Mouse (Mus musculus) lung, embryonic 14.5 days (tissue): ENCODE measurements around the gene Egfl8. TPM values are rescaled to one million over a fixed set of nuclear protein-coding genes. Genes with fewer than 3 reads are reported as not detected.
A peak's percentile ranks its signal among the peaks of the same experiment; 100 is the strongest.

ENCODE experiments used
- ATAC-seq: fragments of 200-750 bp; cut with Nextera tagmentation; 2 replicates; pipeline ENCODE4 v1.8.0; 2017; ENCODE audit warnings: mild to moderate bottlenecking, moderate TSS enrichment, moderate library complexity; ENCODE audit not compliant: insufficient read depth
- DNase-seq: peaks from one replicate; pipeline ENCODE4 v3.0.0-alpha.2; 2015
- H3K27ac ChIP-seq: fragments of 300-500 bp; sonication (generic); 2 replicates; pipeline ENCODE4 v1.5.1; 2014; ENCODE audit warnings: low read depth, mild to moderate bottlenecking, moderate library complexity
- H3K27me3 ChIP-seq: fragments of 300-500 bp; sonication (generic); 2 replicates; pipeline ENCODE4 v1.6.1; 2014; ENCODE audit warnings: low read length, control low read depth; ENCODE audit not compliant: insufficient read depth
- H3K36me3 ChIP-seq: fragments of 300-500 bp; sonication (generic); 2 replicates; pipeline ENCODE4 v1.6.1; 2014; ENCODE audit warnings: control low read depth; ENCODE audit not compliant: insufficient read depth
- H3K4me1 ChIP-seq: fragments of 300-500 bp; sonication (generic); 2 replicates; pipeline ENCODE4 v1.6.1; 2014; ENCODE audit warnings: antibody characterized with exemption, control low read depth; ENCODE audit not compliant: insufficient read depth
- H3K4me2 ChIP-seq: fragments of 300-500 bp; sonication (generic); 2 replicates; pipeline ENCODE4 v1.6.1; 2014; ENCODE audit warnings: mild to moderate bottlenecking
- H3K4me3 ChIP-seq: fragments of 300-500 bp; sonication (generic); 2 replicates; pipeline ENCODE4 v1.5.1; 2014; ENCODE audit warnings: low read depth, low read length
- H3K9ac ChIP-seq: fragments of 300-500 bp; sonication (generic); 2 replicates; pipeline ENCODE4 v1.6.1; 2014
- H3K9me3 ChIP-seq: fragments of 300-500 bp; sonication (generic); 2 replicates; pipeline ENCODE4 v1.6.1; 2016; ENCODE audit warnings: low read depth, low read length, control low read depth
- CTCF ChIP-seq: IDR thresholded peaks from 2 replicates; pipeline ENCODE4 v1.5.1; 2016; ENCODE audit warnings: antibody characterized with exemption, low read depth
- WGBS: fragments of 180-500 bp; shearing (Covaris S2); extraction: QIAGEN DNeasy Blood & Tissue Kit; methylation state at CpG from one replicate; pipeline ENCODE4 v1.1.7; 2014; 5-methylcytosine and 5-hydroxymethylcytosine counted together
- polyA plus RNA-seq: library from polyadenylated mRNA; unstranded; fragments of >200 nt; fragmentation: Nextera tagmentation; extraction: Ambion mirVana; gene quantifications from 2 replicates; pipeline ENCODE4 v1.2.1, GENCODE M21; 2014

Egfl8 gene
- polyA plus RNA-seq, 1 experiment from 2014 or later: 2.1 TPM

DNA sequence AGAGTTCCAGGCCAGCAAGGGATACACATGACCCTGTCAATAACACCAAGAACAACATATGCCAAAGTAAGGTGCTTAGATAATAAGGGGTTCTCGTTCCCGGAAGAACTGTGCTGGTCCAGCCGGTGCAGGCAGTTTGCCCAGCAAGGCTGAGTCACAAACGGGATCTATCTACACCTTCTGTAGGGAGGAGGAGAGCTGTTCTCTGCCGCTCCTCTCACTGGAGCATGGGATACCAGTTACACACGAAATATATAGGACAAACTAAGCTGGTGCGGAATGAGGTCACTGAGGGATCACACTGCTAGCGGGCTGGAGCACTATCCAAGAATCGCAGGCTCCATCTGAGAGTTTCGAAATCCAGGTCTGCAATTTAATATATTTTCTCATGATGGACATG is 28.2 kb upstream of the Egfl8 start:
- no peak for TF ChIP-seq CTCF
- no peaks in the 10 kb centered on the region for H3K9me3 ChIP-seq
- no peak overlapping the region for H3K27ac ChIP-seq
- H3K4me1 ChIP-seq: peaks cover 10% of the 10 kb centered on the region
- ATAC-seq (no peak), DNase-seq (no peak)
- 78% methylated on average over 10 of the region's 10 CpGs for WGBS
- peaks cover 11% of the 10 kb centered on the region for H3K36me3 ChIP-seq
- H3K4me2 ChIP-seq: no peak overlapping the region
- no peaks in the 10 kb centered on the region for H3K27me3 ChIP-seq
- H3K4me3 ChIP-seq: no peak overlapping the region
- H3K9ac ChIP-seq: no peak overlapping the region

DNA sequence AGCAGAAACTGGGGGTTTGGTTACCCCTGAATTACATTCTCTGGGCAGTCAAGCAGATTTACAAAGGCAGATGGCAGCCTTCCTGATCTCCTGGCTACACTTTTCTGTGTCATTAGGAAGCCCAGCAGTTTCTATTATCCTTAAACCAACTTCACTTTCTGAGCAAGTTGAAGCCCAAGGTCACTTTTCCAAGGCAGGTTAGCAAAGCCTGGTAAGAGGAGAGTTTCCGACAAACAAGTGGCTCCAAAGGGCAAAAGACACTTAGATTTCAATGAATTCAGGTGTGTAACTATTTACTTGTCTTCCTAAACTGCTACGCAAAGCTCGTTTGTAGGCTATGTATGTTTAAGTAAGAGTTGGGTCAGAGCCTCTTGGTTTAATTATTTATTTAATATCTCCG is 27.6 kb upstream of the Egfl8 start:
- TF ChIP-seq CTCF: no peak
- Histone ChIP-seq H3K27me3 (no peaks in the 10 kb centered on the region), H3K4me2 (no peak overlapping the region), H3K4me3 (no peak overlapping the region), H3K9ac (no peak overlapping the region), H3K36me3 (peaks cover 6% of the 10 kb centered on the region; the same call in 1 of the 2 replicates), H3K4me1 (peaks cover 10% of the 10 kb centered on the region), H3K9me3 (no peaks in the 10 kb centered on the region), H3K27ac (no peak overlapping the region)
- ATAC-seq (no peak), DNase-seq (no peak)
- 81% methylated on average over 4 of the region's 4 CpGs for WGBS

DNA sequence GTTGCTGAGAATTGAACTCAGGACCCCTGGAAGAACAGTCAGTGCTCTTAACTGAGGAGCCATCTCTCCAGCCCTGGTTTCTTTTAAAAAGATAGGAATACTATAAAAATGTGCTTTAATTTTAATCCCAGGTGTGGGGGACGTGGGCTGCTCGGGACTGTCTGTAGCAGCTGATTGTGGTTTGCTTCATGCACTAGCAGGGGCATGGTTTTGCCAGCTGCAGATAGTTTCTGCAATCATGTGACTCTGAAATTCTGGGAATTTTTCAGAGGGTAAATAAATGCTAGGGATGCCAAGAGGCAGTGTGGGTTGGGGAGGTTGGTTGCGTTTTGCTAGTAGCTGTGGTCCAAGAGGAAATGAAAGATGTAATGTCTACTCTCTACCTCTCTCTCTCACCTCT is 26.2 kb upstream of the Egfl8 start:
- Histone ChIP-seq H3K4me3 (no peak overlapping the region), H3K4me1 (peaks cover 4% of the 10 kb centered on the region; the same call in 1 of the 2 replicates), H3K9me3 (no peaks in the 10 kb centered on the region), H3K4me2 (no peak overlapping the region), H3K36me3 (0 out of 2 replicates have a peak, but pooled peaks cover 4% of the 10 kb centered on the region), H3K27ac (no peak overlapping the region), H3K27me3 (no peaks in the 10 kb centered on the region), H3K9ac (no peak overlapping the region)
- no peak for DNase-seq
- no peak for TF ChIP-seq CTCF
- 70% methylated on average over 3 of the region's 3 CpGs for WGBS
- ATAC-seq: no peak

DNA sequence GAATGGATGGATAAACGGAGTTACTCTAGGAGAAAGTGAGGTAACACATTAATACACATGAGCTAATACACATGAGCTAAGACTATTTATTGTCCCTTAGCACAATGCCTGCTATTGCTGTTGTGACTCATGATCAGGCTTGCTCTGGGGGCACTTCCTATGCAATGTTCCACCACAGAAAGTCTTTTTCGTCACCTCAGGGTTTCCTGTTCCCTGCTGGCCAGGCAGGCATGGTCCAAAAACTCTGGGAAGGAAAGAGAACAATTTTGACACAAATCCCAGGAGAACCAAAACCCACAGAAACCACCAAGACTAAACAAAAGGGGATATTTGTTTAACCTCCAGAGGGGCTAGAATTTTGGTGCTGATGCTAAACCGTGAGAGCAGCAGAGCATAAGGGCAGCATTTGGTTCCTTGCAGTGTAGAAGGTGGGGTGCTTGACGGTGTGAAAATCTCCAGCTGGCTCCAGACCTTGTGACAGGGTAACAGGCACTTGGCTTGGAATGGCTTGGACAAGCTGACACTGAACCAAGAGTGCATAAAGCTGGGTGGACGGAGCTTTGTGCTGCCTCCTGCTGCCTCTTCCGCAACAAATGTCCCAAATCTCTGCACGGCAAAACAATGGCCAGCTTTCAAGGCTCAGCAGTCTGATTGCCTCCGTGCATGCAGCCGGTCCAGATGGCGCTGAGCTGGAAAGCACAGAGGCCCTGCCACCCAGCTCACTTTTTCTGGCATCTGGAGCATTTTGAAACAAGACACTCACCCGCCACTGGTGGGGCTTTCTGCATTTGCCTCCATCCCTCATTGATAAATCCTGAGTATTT is 25.2 kb upstream of the Egfl8 start:
- H3K9ac ChIP-seq: no peak overlapping the region
- peaks cover 4% of the 10 kb centered on the region; the same call in 1 of the 2 replicates for H3K4me1 ChIP-seq
- 0 out of 2 replicates have a peak, but pooled peaks cover 3% of the 10 kb centered on the region for H3K36me3 ChIP-seq
- WGBS: 18% methylated on average over 11 of the region's 11 CpGs
- ATAC-seq: no peak
- no peak overlapping the region for H3K4me2 ChIP-seq
- peak; percentile 59 for DNase-seq
- no peaks in the 10 kb centered on the region for H3K9me3 ChIP-seq
- peak overlapping the region; percentile 48; the same call in 1 of the 2 replicates for H3K27ac ChIP-seq
- TF ChIP-seq CTCF: peak; percentile 38
- H3K4me3 ChIP-seq: no peak overlapping the region
- H3K27me3 ChIP-seq: no peaks in the 10 kb centered on the region

GRCm38 (mm10) chr17:34639461-34640255 is 23.9 kb upstream of the Egfl8 start:
- Histone ChIP-seq H3K9ac (no peak overlapping the region), H3K27ac (no peak overlapping the region), H3K9me3 (no peaks in the 10 kb centered on the region), H3K4me1 (no peaks in the 10 kb centered on the region), H3K4me2 (no peak overlapping the region), H3K27me3 (no peaks in the 10 kb centered on the region), H3K36me3 (no peaks in the 10 kb centered on the region), H3K4me3 (no peak overlapping the region)
- WGBS: 77% methylated on average over 7 of the region's 7 CpGs
- ATAC-seq: no peak
- no peak for DNase-seq
- TF ChIP-seq CTCF: no peak

DNA sequence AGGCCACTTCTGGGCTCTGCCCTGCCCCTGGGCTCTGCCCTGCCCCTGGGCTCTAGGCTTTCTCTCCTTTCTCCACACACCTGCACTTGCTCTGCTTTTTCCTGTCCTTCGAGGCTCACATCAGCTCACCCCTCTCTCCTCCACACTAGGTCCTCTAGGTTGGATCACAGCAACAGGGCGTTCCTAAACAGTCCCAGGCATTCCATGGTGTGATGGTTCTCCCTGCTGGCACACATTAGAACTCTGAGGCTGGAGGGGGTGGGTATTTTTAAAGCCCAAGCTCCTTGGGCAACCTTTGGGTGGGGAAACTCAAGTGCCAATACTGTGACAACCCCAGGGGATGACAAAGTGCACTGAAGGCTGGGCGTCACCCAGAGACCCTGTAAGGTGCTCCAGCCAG is 21.7 kb upstream of the Egfl8 start:
- Histone ChIP-seq H3K36me3 (no peaks in the 10 kb centered on the region), H3K9me3 (no peaks in the 10 kb centered on the region), H3K9ac (no peak overlapping the region), H3K4me3 (no peak overlapping the region), H3K4me1 (no peaks in the 10 kb centered on the region), H3K4me2 (no peak overlapping the region), H3K27me3 (peaks cover 15% of the 10 kb centered on the region; the same call in 1 of the 2 replicates), H3K27ac (no peak overlapping the region)
- 60% methylated on average over 3 of the region's 3 CpGs for WGBS
- TF ChIP-seq CTCF: no peak
- ATAC-seq: no peak
- no peak for DNase-seq

DNA sequence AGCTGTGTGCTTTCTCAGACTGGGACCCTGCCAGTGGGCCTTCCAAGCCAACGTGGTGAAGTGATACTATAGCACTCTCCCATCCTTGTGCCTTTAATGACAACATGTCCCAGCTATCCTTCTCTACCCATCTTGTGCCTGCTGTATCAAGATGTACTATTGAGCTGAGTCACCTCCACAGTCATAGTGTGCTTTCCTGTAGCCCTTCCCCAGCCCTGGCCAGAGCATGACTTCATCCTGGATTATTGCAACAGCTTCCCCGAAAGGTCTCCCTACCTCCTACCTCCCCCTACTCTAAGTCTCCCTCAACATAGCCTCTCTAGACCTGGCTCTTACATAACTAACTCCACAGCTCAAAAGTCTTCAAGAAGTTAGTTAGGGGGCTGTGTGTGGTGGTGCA is 19.9 kb upstream of the Egfl8 start:
- no peak for ATAC-seq

More for the DNA sequence above, 19.9 kb upstream of the Egfl8 start:
- TF ChIP-seq CTCF: no peak
- Histone ChIP-seq H3K9me3 (no peaks in the 10 kb centered on the region), H3K4me1 (peaks cover 3% of the 10 kb centered on the region; the same call in 1 of the 2 replicates), H3K27ac (no peak overlapping the region), H3K9ac (no peak overlapping the region), H3K27me3 (peaks cover 32% of the 10 kb centered on the region), H3K4me3 (no peak overlapping the region), H3K36me3 (no peaks in the 10 kb centered on the region), H3K4me2 (no peak overlapping the region)
- no peak for DNase-seq
- WGBS: 60% methylated on average over 2 of the region's 2 CpGs
